Mouse (Mus musculus) heart, postnatal 25 days (tissue): ENCODE measurements around the gene Tmbim1. TPM values are rescaled to one million over a fixed set of nuclear protein-coding genes. Genes with fewer than 3 reads are reported as not detected.
"Not testable (repeated sequence)": the region's sequence is repeated elsewhere in the genome, so short reads cannot be mapped to it uniquely, and the experiment has no call there.

Experiments used
- DNase-seq: peaks from one replicate; pipeline ENCODE4 v3.0.0; 2022; ENCODE audit warnings: low spot score
- intact Hi-C: fragments of 180-260 bp; cut with DNase I; formaldehyde crosslinking; loops from one replicate; pipeline ENCODE4 v1.15.1; 2025
- total RNA-seq, 2 experiments: library from RNA; stranded (reverse); gene quantifications; 2 replicates each; pipeline ENCODE4 v1.2.3; 2021

Gene Tmbim1
- total RNA-seq = 10 to 100 TPM; 38.4 to 41.5 TPM

DNA sequence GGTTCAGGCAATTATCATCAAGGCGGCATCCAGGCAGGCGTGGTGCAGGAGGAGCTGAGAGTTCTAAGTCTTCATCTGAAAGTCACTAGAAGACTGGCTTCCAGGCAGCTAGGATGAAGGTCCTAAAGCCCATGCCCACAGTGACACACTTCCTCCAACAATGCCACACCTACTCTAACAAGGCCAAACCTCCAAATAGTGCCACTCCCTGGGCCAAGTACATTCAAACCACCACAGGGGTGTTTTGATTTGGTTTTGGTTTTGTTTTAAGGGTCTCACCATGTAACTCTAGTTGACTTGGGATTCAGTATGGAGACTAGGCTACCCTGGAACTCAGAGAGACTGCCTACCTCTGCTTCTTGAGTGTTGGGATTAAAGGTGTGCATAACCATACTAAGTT lies at the start of gene Tmbim1:
Tmbim1 (minus strand) TSS at position 101 of the 400 bp plus-strand sequence.
- intact Hi-C loops = no loop called here

GRCm38 (mm10) chr1:74353453-74354229 lies 48.2 kb upstream of the Tmbim1 start:
- intact Hi-C loops = no loop called here
- DNase-seq = no peak

More for the DNA sequence above, at the start of gene Tmbim1:
- no peak for DNase-seq

DNA sequence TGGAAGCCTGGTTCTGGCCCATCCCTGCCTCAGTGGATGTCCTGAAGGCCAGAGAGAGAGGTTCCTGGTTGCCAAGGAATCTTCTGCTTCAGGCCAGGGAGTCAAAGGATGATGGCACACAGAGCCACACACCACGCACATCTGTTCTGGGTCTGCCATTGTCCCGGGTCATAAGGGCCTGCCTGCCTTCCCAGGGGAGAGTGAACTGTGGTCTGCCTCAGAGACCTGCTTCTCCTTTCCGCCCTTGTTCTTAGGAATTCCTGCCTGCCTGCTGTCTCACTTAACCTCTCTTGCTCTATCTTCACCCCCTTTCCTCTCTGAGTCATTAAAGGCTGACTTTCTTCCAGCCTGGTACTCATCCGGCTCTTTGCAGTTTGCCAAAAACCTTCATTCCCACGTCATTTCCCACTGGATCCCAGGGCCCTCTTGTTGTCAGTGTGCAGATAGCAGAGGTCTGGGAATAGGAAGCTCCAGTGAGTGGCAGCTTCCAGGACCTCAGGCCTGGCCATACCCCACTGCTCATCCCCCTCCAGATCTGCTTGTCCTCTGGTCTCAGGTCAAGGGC lies 47.2 kb upstream of the Tmbim1 start:
- intact Hi-C loops = no loop called here
- no peak for DNase-seq

GRCm38 (mm10) chr1:74351185-74351769 lies 45.9 kb upstream of the Tmbim1 start:
- intact Hi-C loops = no loop called here
- no peak for DNase-seq

DNA sequence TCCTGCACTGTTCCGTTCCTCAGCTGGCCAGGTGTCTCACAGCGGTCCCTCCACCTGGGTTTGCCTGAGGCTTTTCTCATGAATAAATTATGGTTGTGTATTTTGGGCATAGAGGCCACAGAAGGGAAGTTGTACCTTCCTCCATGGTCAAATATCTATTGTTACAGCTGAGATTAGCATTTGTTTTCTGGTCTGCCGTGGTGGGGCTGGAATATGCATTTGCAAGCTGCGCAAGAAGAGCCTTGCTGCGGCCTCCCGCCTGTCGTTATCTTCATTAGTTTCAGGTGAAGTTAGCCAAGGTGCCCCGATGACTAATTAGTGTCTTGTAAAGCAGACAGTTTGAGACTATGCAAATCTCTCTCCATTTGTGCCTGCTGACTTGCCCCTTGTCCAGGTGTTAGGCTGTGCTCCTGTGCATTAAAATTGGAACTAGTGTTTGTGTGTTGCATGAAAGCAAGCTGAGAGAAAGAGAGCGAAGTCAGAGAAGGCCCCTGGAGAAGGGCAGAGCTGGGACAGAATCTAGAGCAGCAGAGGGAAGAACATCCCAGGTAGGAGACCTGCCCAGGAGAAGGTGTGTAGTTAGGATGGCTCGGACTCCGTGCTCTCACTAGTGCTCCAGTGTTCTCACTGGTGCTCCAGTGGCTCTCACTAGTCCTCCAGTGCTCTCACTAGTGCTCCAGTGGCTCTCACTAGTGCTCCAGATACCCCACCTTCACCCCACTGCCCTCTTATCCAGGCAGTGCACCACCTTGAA lies 38.9 kb upstream of the Tmbim1 start:
- intact Hi-C loops = loop anchor here (5.0 kb wide), 1 partner anchor 202 kb away; no protein-coding TSS in a partner anchor

DNA sequence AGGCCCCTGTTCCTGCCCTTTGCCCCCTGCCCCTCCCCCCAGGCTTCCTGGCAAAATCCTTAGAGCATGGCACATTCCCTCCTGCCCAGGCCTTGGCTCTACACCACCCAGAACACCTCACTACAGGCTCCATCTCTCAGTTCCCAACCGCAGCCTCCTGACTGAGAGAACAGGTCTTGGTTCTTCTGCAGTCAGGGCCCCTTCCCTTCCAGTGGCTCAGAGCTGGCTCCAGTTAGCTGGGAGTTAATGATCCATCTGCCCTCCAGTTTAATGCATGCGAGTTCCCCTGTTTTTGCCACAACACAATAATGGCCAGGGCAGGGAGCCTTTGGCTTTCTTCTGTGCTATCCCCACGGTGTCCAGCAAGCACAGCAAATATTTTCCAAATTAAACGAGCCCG lies 37.7 kb upstream of the Tmbim1 start:
- intact Hi-C loops = loop anchor here (5.0 kb wide), 1 partner anchor 201 kb away; no protein-coding TSS in a partner anchor

More for the DNA sequence above, 38.9 kb upstream of the Tmbim1 start:
- no peak for DNase-seq

DNA sequence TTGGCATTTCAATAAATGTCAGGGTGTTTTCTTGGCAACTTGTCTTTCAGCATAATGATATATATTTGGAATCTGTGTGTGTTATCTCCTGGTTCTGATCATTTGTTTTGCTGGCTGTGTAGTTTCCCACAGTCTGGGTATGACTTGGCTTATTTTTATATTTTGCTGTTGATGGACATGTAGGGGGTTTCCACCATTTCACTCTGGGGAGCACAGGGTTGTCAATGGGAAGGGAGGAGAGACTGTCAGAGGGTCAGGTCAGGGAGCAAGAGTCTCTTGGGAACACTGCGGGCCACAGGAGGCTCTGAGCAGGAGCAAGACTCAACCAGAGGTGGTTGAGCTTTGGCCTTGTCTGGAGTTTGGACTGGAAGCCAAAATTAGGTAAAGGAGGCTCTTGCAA lies 36.9 kb upstream of the Tmbim1 start:
- no peak for DNase-seq
- intact Hi-C loops = loop anchor here (5.0 kb wide), 1 partner anchor 200 kb away; no protein-coding TSS in a partner anchor

More for the DNA sequence above, 37.7 kb upstream of the Tmbim1 start:
- no peak for DNase-seq

- intact Hi-C loops = loop anchor here (5.0 kb wide), 1 partner anchor 200 kb away; no protein-coding TSS in a partner anchor
- DNase-seq = no peak
These were observed 36.5 kb upstream of the Tmbim1 start for GRCm38 (mm10) chr1:74341898-74342297.

GRCm38 (mm10) chr1:74340992-74341391 lies 35.6 kb upstream of the Tmbim1 start:
- DNase-seq = not testable (repeated sequence)
- intact Hi-C loops = loop anchor here (5.0 kb wide), 1 partner anchor 199 kb away; no protein-coding TSS in a partner anchor

- intact Hi-C loops = loop anchor here (5.0 kb wide), 1 partner anchor 198 kb away; no protein-coding TSS in a partner anchor
- peak; percentile 32 for DNase-seq
These were observed 34.9 kb upstream of the Tmbim1 start for GRCm38 (mm10) chr1:74340361-74340764.

DNA sequence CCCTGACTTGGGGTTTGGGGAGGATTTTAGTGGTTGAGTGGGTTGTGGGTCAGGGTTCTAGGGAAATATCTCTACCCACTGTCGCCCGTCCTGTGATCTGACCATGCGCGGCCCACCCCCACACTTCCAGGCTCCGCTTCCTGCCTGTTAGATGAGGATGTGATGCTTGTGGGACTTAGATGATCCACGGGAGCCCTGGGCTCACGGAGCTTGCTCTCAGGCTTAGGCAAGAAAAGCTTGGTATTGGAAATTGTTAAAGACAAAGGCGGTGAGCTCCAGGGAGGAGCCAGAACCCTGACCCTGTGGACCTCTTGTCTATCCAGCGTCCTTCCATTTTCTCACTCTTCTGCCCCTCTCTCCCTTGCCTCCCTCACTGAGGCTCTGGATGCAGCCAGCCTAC lies 34.5 kb upstream of the Tmbim1 start:
- DNase-seq = no peak
- intact Hi-C loops = loop anchor here (5.0 kb wide), 1 partner anchor 198 kb away; no protein-coding TSS in a partner anchor

DNA sequence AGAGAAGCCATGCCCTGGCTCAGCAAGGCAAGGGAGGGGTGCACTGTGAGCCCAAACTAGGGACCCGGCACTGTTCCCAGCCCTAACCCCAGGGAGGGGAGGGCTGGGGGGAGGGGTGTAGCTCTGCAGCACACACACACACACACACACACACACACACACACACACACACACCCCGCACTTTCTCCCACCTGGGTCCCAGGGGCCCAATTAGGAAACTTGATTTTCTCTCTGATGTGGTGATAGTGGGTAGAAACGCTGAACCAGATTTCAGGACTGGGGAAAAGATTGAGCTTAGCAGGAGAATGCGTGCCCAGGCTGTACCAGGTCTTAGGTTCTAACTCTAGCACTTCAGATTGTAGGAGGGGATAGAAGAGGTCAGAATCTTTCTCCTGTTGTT lies 33.2 kb upstream of the Tmbim1 start:
- intact Hi-C loops = no loop called here

GRCm38 (mm10) chr1:74338013-74338412 lies 32.6 kb upstream of the Tmbim1 start:
- intact Hi-C loops = no loop called here
- DNase-seq = no peak

More for the DNA sequence above, 33.2 kb upstream of the Tmbim1 start:
- DNase-seq = no peak

- intact Hi-C loops = no loop called here
- DNase-seq = no peak
These were observed 31.9 kb upstream of the Tmbim1 start for GRCm38 (mm10) chr1:74337241-74337771.

DNA sequence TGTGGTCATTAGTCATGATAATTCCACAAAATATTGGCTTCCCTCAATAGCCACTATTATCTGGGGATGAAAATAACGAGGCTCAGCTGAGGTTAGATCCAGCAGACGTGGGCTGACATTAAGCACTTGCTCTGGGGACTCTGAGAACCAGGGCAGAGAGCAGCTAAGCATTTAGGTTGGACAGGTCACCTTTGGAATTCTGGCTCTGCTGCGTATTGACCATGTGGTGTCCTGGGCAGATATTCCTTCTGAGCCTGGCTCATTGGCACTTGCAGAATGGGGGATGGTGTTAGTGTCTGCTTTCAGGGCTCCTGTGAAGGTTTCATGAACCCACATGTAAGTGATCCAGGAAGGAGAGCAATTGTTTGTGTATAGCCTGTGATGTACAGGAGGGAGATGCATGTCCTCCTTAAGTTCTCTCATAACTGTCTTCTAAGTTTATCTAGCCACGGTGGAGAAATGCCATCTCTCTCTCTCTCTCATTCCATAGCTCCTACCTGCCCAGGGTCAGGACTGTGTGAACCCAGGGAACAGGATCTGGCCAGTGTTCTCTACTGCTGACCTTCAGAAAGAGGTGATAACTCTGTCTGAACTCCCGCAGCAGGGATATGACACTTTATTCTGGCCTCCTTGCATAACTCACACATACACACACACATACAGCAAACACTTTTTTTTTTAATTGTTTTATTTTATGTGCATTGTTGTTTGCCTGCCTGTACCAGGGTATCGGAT lies 30.2 kb upstream of the Tmbim1 start:
- intact Hi-C loops = no loop called here
- no peak for DNase-seq

DNA sequence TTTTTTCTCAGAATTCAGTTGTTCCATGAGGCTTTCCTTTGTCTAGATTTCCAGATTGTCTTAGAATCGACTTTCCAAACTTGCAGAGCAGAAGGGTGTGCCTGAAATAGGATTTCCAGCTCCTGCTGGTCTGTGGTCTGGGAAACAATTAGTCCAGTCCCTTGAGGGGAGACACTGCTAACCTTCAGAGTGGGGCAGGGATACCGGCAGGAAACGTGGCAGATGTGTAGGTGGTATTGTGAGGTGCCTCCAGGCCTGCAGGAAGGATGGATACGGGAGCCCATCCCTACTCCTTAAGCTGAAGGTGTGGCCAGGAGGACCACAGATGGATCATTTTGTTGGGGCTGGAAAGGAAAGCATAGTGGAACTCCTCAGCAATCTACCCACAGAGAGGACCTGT lies 29.6 kb upstream of the Tmbim1 start:
- peak; percentile 42 for DNase-seq

GRCm38 (mm10) chr1:74334607-74335006 lies 29.2 kb upstream of the Tmbim1 start:
- DNase-seq = no peak
- intact Hi-C loops = no loop called here

More for the DNA sequence above, 29.6 kb upstream of the Tmbim1 start:
- intact Hi-C loops = no loop called here

- DNase-seq = no peak
- intact Hi-C loops = loop anchor here (2.0 kb wide), 1 partner anchor 58 kb away; the partner anchor contains the start of gene Ctdsp1
These were observed 27.5 kb upstream of the Tmbim1 start for GRCm38 (mm10) chr1:74332930-74333329.
